Mouse (Mus musculus): Measurements from ENCODE around the gene Ppfibp2. TPM values are rescaled to one million over a fixed set of nuclear protein-coding genes. Genes with fewer than 3 reads are reported as not detected.

The Ppfibp2 gene
- polyA plus RNA-seq, 1 experiment from 2014 or later, result 17.5 TPM

DNA sequence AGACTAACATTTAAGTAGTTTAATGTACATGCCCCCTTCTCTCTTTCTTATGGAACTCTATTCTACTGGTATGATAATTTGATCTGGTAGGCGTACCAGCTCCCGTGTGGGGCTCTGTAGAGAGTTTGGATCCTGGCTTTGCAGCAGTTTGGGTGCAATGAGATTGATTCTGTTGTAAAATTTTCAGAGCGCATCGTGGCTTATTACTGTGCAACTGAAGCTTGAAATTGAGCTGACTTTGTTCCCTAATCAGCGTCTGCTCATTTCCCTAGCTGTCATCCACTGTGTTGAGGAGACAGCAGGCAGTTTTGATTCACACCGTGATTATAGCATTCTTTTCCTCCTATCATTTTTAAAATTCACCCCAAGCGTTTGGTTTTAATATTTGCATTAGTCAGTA, 42.4 kb downstream of the Ppfibp2 start:
- WGBS, result 82% methylated on average over 7 of the region's 7 CpGs
- TF ChIP-seq EP300 (IDR thresholded peaks at IDR 0.05), result no peak
- no peak for TF ChIP-seq CTCF (IDR thresholded peaks at IDR 0.05)

DNA sequence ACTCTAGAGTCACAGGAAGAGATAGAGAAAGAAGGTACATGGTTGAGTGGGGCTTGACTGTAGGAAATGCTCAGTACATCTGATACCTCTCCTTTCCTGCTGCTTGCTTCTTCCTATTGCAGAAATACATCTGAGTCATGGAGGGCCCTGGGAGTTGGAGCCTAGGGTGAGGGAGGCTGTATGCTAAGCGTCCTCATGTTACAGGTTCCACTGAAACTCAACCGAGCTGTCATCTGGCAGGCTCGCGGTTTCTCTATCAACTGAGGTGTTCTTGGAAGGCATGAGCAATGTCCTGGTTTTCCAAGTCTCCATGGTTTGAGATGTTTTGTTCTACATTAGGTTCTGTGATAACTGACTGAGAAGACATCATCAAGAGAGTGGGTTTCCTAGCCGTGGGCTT, 43.0 kb downstream of the Ppfibp2 start:
- H3K4me1 ChIP-seq (ENCODE audit: insufficient read depth, low read depth, low read length), result no peaks in the 10 kb centered on the region
- no peak overlapping the region for H3K4me3 ChIP-seq (ENCODE audit: low read depth, low read length)
- no peaks in the 10 kb centered on the region for H3K36me3 ChIP-seq (ENCODE audit: insufficient read depth, low read length)
- no peak for DNase-seq (ENCODE audit: low spot score)
- H3K9me3 ChIP-seq (ENCODE audit: low read length), result no peaks in the 10 kb centered on the region
- no peak for TF ChIP-seq CTCF (IDR thresholded peaks at IDR 0.05)
- TF ChIP-seq EP300 (IDR thresholded peaks at IDR 0.05), result no peak
- H3K9ac ChIP-seq (replicated peaks; ENCODE audit: low read depth), result no peak overlapping the region
- no peak for ATAC-seq
- no peaks in the 10 kb centered on the region for H3K27me3 ChIP-seq (replicated peaks; ENCODE audit: insufficient read depth, low read length)
- no peak overlapping the region for H3K4me2 ChIP-seq (replicated peaks; ENCODE audit: low read depth, low read length)
- H3K27ac ChIP-seq (ENCODE audit: low read length), result no peak overlapping the region
- WGBS, result 80% methylated on average over 5 of the region's 5 CpGs

More for the DNA sequence above, 42.4 kb downstream of the Ppfibp2 start:
- Histone ChIP-seq H3K27ac (ENCODE audit: low read length) (no peak overlapping the region), H3K9ac (replicated peaks; ENCODE audit: low read depth) (no peak overlapping the region), H3K4me2 (replicated peaks; ENCODE audit: low read depth, low read length) (no peak overlapping the region), H3K36me3 (ENCODE audit: insufficient read depth, low read length) (no peaks in the 10 kb centered on the region), H3K4me1 (ENCODE audit: insufficient read depth, low read depth, low read length) (no peaks in the 10 kb centered on the region), H3K9me3 (ENCODE audit: low read length) (no peaks in the 10 kb centered on the region), H3K27me3 (replicated peaks; ENCODE audit: insufficient read depth, low read length) (no peaks in the 10 kb centered on the region), H3K4me3 (ENCODE audit: low read depth, low read length) (no peak overlapping the region)
- DNase-seq (ENCODE audit: low spot score) (no peak), ATAC-seq (no peak)

DNA sequence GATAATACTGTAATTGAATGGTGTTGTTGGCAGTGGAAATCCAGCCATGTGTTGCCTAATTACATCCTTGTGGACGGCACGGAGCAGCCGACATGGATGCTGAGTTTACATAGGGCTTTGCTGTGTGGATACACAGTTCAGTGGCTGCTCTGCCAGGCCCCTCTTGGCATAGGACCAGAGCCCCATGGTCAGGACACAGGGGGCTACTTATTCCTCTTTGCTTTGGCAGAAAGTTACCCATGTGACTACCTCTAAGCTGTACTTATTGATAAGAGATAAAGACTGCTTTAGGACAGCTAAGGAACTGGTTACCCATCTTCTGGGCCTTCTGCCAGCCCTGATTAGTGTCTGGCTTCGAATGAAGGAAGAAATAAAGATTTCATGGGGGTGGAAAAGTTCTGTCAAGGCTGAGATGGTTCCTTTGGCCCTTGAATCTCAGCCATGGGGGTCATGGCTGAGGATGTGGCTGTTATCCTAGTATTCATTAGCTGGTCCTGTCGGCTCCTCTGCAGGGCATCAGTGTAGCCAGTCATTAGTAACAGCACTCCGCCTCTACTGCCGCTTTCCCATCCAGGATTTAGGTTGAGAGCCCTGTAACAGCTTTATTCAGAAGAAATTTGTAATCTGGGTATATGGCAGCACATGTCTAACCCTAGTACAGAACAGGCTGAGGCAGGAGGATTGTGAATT, 47.7 kb downstream of the Ppfibp2 start:
- Histone ChIP-seq H3K4me3 (ENCODE audit: low read depth, low read length) (no peak overlapping the region), H3K36me3 (ENCODE audit: insufficient read depth, low read length) (no peaks in the 10 kb centered on the region), H3K9me3 (ENCODE audit: low read length) (no peaks in the 10 kb centered on the region), H3K27me3 (replicated peaks; ENCODE audit: insufficient read depth, low read length) (no peaks in the 10 kb centered on the region), H3K9ac (replicated peaks; ENCODE audit: low read depth) (no peak overlapping the region), H3K4me1 (ENCODE audit: insufficient read depth, low read depth, low read length) (no peaks in the 10 kb centered on the region), H3K27ac (ENCODE audit: low read length) (no peak overlapping the region), H3K4me2 (replicated peaks; ENCODE audit: low read depth, low read length) (no peak overlapping the region)
- TF ChIP-seq EP300 (IDR thresholded peaks at IDR 0.05), result no peak
- no peak for TF ChIP-seq CTCF (IDR thresholded peaks at IDR 0.05)
- DNase-seq (ENCODE audit: low spot score) (no peak), ATAC-seq (no peak)
- 58% methylated on average over 7 of the region's 7 CpGs for WGBS

DNA sequence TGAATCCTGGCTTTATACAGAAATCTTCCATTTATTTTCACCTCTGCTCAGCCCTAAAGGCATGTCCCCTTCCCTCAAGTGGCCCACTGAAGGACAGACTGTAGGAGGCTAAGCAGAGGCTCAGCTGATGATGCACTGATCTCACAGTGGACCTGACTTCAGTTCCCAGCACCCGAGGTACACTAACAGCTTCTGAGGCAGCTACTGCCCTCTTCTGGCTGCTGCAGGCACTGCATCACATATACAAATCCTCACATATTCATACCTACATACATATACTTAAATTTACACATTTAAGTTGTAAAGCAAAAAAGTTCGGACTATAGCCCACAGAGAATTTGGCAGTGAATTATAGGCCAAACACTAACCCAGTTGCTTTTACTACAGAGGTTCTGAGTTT, 50.0 kb downstream of the Ppfibp2 start:
- Histone ChIP-seq H3K27ac (ENCODE audit: low read length) (no peak overlapping the region), H3K9me3 (ENCODE audit: low read length) (no peaks in the 10 kb centered on the region), H3K4me2 (replicated peaks; ENCODE audit: low read depth, low read length) (no peak overlapping the region), H3K4me3 (ENCODE audit: low read depth, low read length) (no peak overlapping the region), H3K36me3 (ENCODE audit: insufficient read depth, low read length) (no peaks in the 10 kb centered on the region), H3K27me3 (replicated peaks; ENCODE audit: insufficient read depth, low read length) (no peaks in the 10 kb centered on the region), H3K4me1 (ENCODE audit: insufficient read depth, low read depth, low read length) (no peaks in the 10 kb centered on the region), H3K9ac (replicated peaks; ENCODE audit: low read depth) (no peak overlapping the region)
- DNase-seq (ENCODE audit: low spot score) (no peak), ATAC-seq (no peak)
- TF ChIP-seq EP300 (IDR thresholded peaks at IDR 0.05) (no peak), CTCF (IDR thresholded peaks at IDR 0.05) (peak; percentile 23)
- WGBS, result 89% methylated on average over 2 of the region's 2 CpGs

DNA sequence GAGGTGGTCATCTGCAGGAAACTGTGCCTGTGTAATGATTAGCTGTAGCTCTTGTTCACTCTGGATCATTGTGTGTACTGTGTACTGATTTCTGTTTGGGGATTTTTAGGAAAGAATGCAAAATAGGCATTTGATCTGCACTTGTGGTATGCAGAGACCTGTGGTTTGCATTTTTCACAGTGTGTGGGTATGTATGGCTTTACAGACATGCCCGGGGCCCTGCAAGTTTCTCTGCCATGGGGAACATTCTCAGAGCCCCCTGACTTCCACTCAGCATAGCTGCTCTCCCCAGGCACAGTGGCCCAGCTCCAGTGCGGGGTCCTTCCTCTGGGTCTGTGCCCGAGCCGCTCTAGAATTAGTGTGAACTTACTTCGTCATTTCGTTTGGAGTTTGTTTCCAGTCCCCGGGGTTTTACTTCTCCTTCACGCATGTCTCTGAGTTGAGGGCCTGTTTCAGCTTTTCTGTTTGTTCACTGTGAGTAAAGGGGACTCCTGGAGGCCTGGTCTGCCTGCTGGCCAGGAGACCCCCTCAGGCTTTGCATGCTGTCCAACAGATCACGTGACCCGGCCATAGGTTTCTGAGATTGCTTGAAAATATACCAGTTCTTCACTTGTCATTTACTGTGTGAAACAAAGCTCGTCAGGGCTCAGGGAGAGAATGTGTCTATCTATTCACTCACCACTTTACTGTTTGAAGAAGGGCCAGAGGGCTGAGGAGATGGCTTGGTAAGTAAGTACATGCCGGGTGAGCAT, 54.1 kb downstream of the Ppfibp2 start:
- Histone ChIP-seq H3K4me1 (ENCODE audit: insufficient read depth, low read depth, low read length) (no peaks in the 10 kb centered on the region), H3K9ac (replicated peaks; ENCODE audit: low read depth) (no peak overlapping the region), H3K4me2 (replicated peaks; ENCODE audit: low read depth, low read length) (no peak overlapping the region), H3K27ac (ENCODE audit: low read length) (no peak overlapping the region), H3K9me3 (ENCODE audit: low read length) (no peaks in the 10 kb centered on the region), H3K4me3 (ENCODE audit: low read depth, low read length) (no peak overlapping the region), H3K27me3 (replicated peaks; ENCODE audit: insufficient read depth, low read length) (no peaks in the 10 kb centered on the region), H3K36me3 (ENCODE audit: insufficient read depth, low read length) (no peaks in the 10 kb centered on the region)
- DNase-seq (ENCODE audit: low spot score) (no peak), ATAC-seq (no peak)
- TF ChIP-seq CTCF (IDR thresholded peaks at IDR 0.05), result no peak
- no peak for TF ChIP-seq EP300 (IDR thresholded peaks at IDR 0.05)
- 76% methylated on average over 12 of the region's 12 CpGs for WGBS

DNA sequence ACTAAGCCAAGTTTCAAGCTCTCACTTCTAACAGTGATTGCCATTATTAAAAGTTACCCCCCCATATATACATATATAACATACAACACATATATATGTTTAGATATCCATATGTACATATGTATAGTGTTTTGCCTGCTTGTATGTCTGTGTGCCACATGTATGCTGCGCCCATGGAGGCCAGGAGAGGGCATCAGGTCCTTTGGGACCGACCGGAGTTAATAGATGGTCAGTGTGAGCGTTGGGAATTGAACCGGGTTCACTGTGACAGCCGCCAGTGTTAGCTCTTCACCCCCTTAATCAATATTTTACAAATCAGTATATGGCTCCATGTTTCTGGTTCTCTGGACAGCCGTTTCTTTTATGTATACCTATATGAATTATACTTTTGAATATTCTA, 55.0 kb downstream of the Ppfibp2 start:
- H3K9me3 ChIP-seq (ENCODE audit: low read length), result no peaks in the 10 kb centered on the region
- no peaks in the 10 kb centered on the region for H3K36me3 ChIP-seq (ENCODE audit: insufficient read depth, low read length)
- no peak for ATAC-seq
- H3K9ac ChIP-seq (replicated peaks; ENCODE audit: low read depth), result no peak overlapping the region
- H3K4me2 ChIP-seq (replicated peaks; ENCODE audit: low read depth, low read length), result no peak overlapping the region
- H3K4me1 ChIP-seq (ENCODE audit: insufficient read depth, low read depth, low read length), result no peaks in the 10 kb centered on the region
- no peak for DNase-seq (ENCODE audit: low spot score)
- H3K27ac ChIP-seq (ENCODE audit: low read length), result no peak overlapping the region
- H3K27me3 ChIP-seq (replicated peaks; ENCODE audit: insufficient read depth, low read length), result no peaks in the 10 kb centered on the region
- no peak overlapping the region for H3K4me3 ChIP-seq (ENCODE audit: low read depth, low read length)
- TF ChIP-seq EP300 (IDR thresholded peaks at IDR 0.05) (no peak), CTCF (IDR thresholded peaks at IDR 0.05) (peak; percentile 38; the same call in 1 of the 2 replicates)
- 75% methylated on average over 7 of the region's 7 CpGs for WGBS

All from lung, postnatal 0 days (tissue).